Mouse (Mus musculus) cerebellum, adult 11 months (tissue): ENCODE data around the gene Gm21976.

ENCODE experiments used
- DNase-seq: peaks from one replicate; pipeline ENCODE4 v3.0.0; 2022

Gm21976 gene

GRCm38 (mm10) chr13:98354871-98355558 is 75.3 kb downstream of the Gm21976 start:
- no peak for DNase-seq

GRCm38 (mm10) chr13:98355559-98356111 is 75.9 kb downstream of the Gm21976 start:
- no peak for DNase-seq

- no peak for DNase-seq
Observed at GRCm38 (mm10) chr13:98356176-98356972, 76.7 kb downstream of the Gm21976 start.
